Mouse (Mus musculus): ENCODE measurements around the gene Cacng1. TPM values are rescaled to one million over a fixed set of nuclear protein-coding genes. Genes with fewer than 3 reads are reported as not detected.

Cacng1 gene
- total RNA-seq (2023) = not detected

DNA sequence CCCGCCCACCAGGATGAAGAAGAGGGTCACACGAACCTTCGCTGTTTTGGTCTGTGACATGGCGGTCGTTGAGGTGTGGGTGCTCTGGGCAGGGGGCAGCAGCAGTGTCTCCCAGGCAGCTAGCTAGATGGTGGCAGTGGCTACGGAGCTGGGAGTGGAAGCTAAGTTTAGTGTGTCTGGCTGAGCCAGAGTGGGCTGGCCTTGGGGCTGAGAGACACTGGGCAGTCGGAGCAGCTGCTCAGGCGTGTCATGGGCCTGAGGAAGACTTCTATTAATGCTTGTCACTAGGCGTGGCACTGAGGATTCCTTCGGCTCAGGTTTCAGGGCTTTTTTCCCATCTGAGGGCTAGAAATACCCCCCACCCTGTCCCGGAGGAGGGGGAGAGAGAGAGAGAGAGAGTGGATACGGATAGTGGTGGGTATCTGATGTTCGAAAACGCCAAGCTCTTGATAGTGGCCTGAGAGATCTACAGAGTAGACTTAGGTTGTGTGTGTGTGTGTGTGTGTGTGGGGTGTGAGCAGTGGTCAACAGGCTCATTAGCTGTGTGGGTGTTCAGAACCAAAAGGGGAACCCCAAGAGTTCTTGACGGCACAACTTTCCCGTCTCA, at the start of gene Cacng1:
Gene Cacng1 (minus strand): TSS at position 191 of the 607 bp plus-strand sequence.

Other genes starting within 250 kb of the Cacng1 start
- gene Pitpnc1, start 245.8 kb downstream of the Cacng1 start, total RNA-seq (2023) = 10 to 100 TPM; 24.0 to 34.6 TPM
- 10 to 100 TPM; 36.6 to 44.8 TPM for gene Psmd12, start 237.0 kb downstream of the Cacng1 start, total RNA-seq (2023)
- gene Helz, start 168.6 kb downstream of the Cacng1 start, total RNA-seq (2023) = 10 to 100 TPM; 66.0 to 68.6 TPM
- gene Cacng4, start 78.0 kb upstream of the Cacng1 start, total RNA-seq (2023) = not detected
- gene Cacng5, start 198.5 kb upstream of the Cacng1 start, total RNA-seq (2023) = not detected

Data from B cell, adult 67 days (primary cell).